Mouse (Mus musculus) ES-Bruce4 (cell line): Measurements from ENCODE around the gene AC124502.3.

Source experiments
- CTCF ChIP-seq: IDR thresholded peaks from one replicate; pipeline ENCODE4 v1.8.1; 2011; ENCODE audit warnings: low read depth, low read length
- EP300 ChIP-seq: IDR thresholded peaks from 2 replicates; pipeline ENCODE4 v1.6.1; 2011; ENCODE audit warnings: low read depth, low read length; ENCODE audit not compliant: insufficient read depth
- POLR2A ChIP-seq: IDR thresholded peaks from one replicate; pipeline ENCODE4 v1.8.1; 2011; ENCODE audit warnings: low read length; ENCODE audit not compliant: insufficient read depth

DNA sequence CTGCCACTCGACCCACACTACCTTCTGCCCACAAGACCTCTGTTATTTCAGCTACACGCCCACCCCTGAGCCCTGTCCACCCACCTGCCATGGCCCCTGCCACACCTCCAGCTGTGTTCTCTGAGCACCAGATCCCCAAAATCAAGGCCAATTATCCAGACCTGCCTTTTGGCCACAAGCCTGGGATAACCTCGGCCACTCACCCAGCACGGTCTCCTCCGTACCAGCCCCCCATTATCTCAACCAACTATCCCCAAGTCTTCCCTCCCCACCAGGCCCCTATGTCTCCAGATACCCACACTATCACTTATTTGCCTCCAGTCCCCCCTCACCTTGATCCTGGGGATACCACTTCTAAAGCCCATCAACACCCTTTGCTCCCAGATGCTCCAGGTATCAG lies 30.8 kb downstream of the AC124502.3 start:
- TF ChIP-seq POLR2A, result no peak
- TF ChIP-seq EP300, result no peak
- no peak for TF ChIP-seq CTCF
